Mouse (Mus musculus) adrenal gland, postnatal 25 days (tissue): ENCODE measurements around the gene Zfp592. TPM values are rescaled to one million over a fixed set of nuclear protein-coding genes. Genes with fewer than 3 reads are reported as not detected.

ENCODE experiments used
- DNase-seq: peaks from one replicate; pipeline ENCODE4 v3.0.0; 2021; ENCODE audit warnings: mixed read lengths
- total RNA-seq: library from RNA; stranded (reverse); gene quantifications from 2 replicates; pipeline ENCODE4 v1.2.3, GENCODE M21; 2021

The Zfp592 gene
- total RNA-seq, 1 experiment from 2014 or later, result 28.7 TPM

DNA sequence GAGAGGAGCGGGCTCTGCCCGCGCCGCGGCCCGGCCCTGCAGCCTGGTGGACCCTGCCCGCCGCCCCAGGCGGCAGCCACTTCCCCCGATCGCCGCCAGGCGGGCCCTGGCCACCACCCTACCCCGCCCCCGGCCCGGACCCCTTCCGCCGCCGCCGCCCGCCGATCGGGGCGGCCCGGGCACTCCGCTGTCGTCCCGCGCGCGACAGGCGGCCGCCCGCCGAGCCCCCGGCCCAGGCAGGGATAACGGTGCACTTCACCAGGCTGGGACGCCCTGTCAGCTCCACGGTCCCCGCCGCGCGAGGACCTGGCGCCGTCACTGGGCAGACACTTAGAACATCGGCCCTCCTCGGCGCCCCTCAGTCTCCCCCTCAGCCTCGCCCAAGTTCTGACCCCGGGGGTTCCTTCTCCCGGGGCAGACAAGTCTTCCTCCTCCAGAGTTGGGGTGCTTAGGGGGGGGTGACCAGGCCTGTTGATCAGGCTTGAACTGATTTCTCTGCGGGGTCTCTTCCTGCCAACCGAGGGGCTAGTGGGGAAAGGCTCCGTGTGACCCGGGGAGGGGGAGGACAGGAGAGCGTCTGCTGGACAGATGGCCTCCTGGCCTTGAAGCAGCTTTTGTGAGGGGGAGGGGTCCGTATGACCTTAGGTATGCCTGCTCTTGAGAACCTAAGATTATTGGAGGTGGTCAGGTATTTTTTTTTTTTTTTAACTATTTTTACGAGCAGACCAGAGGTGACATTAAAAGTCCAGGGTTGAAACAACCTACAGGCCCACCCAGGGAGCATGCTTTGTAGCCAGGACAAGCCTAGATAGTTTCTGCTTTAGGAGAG lies 567 bp downstream of the Zfp592 start:
- DNase-seq, result peak; percentile 13

DNA sequence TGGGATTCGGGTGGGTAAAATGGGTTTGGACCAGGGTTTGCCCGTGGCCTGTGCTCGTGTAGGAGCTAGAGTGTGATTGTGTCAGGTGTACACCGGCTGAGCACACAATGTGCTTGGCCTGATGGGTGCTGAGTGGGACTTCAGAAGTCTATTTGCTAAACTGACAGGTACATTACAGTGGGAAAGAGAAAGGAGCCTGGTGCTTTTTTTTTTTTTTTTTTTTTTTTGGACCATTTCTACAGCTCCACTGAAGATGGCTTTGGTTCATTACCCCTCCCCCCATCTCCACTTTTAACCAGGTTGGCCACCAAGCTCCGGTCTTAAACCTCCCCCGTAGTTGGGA lies 1.2 kb downstream of the Zfp592 start:
- no peak for DNase-seq

DNA sequence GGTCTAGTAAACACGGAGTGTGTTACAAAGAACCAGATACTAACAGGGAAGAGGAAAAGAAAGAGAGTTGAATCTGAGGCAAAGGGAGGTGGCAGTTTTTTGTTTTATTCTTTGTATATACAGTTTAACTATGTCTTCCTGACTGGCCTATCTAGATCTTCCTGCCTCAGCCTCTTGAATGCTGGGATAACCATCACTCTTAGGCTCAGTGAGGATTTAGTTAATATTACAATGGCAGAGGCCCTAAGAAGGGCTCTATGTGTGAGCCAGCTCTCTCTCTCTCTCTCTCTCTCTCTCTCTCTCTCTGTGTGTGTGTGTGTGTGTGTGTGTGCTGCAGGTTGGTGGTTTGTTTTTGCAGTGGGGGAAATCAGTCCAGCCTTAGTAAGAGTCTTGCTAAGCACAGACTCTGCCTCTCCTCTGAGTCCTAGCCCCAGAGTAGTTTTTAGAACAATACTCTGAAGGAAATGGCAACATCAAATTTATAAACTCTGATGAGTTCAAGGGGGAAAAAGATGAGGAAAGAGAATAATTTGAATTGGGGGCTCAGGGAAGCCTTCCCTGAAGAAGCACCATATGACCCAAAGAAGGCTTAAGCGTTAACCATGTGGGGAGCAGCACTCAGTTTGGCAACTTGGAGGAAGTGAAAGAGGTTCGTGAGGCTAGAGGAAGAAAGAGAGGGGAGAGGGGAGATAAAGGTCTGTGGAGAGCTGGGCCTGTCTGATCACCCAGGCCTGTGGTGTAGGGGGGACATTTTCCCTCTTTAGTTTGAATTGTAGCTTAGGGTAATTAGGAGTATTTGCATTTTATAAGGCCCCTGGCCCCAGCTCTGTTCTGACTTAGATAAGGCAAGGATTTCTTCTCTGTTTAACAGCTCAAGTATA lies 2.0 kb downstream of the Zfp592 start:
- DNase-seq, result no peak

DNA sequence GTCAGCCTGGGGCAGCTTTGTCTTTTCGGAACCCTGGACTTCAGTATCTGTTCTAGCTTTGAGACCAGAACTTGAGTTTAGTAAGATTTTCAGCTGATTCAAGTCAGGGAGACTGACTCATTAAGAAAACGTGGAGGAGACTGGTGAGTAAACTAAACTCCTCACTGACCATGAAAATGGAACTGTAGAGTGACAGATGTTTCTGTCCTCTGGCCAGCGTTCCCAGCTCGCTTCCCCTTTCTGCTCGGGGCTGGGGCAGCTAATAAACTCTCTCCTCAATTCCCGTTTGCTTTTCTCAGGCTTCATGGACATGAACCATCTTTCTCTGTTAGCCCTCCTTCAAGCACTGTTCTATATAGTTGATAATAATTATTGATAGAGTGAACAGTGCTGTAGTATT lies 4.3 kb downstream of the Zfp592 start:
- peak; percentile 21 for DNase-seq

DNA sequence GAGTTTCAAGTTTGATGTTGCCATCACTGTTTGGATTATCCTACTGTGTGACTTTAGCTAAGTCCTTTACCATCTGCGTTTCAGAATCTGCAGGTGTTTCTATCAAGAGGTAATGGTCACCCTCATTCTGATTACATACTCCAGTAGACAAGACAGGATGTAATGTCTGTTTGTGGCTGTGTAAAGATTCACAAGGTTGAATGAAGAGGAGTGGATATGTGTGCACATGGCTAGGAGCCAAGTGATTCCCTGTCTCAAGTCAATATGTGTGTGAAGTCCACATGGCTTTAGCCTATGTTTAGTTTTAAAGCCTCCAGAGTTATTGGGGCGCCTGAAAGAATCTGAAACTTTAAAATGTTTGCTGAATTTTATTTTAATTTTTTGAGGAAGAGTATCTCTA lies 6.1 kb downstream of the Zfp592 start:
- DNase-seq, result no peak

DNA sequence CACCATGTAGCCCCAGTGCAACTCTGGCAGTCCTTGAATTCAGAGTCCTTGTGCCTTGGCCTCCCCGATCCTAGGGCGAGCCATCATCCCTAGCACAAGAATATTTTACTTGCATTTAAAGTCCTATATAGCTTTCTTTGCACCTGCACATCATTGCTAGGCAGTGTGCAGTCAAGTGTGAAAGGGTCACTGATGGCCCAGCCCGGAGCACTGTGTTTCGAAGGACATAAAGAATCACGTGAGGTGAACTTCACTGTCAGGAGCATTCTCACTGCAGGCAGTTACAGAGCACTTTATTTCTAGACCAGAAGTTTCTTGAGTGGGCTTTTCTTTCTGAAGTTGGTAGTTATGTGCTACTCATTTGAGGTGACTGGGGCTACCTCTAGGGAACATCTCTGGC lies 8.4 kb downstream of the Zfp592 start:
- DNase-seq, result no peak

DNA sequence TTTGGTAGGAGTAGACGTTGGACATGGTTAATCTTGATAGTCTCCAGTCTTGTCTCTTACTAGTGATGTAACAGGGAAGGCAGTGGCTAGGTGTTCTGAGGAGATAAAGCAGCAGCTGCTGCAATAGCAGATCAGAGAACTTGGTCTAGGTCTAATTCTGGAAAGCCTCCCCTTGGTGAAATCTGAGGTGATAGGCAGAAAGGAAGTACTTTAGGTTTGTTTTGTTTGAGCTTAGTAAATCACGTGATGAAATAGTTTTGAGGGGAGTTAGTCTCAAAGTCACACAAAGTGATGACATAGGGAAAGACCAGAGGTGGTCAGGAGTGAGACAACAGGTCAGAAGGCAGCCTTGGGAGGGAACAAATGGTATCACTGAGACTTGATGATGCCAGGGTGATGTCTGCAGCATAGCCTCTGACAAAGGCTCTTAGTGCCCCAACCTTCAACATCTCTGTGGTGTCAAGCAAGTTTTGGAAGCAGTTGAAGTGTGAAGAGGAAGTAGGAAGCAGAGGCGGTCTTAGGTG lies 11.1 kb downstream of the Zfp592 start:
- no peak for DNase-seq

DNA sequence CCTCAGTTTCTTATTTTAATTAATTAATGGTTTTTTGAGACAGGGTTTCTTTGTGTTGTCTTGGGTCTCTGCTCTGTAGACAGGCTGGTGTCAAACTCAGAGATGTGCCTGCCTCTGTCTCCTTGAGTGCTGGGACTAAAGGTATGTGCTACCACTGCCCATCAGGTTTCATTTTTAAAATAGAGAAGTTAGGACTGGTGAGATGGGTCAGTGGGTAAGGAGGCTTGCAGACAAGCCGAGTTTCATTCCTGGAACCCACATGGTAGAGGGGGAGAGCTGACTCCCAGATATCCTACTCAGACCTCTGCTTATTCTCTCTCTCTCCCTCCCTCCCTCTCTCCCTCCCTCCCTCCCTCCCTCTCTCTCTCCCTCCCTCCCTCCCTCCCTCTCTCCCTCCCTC lies 12.5 kb downstream of the Zfp592 start:
- no peak for DNase-seq

DNA sequence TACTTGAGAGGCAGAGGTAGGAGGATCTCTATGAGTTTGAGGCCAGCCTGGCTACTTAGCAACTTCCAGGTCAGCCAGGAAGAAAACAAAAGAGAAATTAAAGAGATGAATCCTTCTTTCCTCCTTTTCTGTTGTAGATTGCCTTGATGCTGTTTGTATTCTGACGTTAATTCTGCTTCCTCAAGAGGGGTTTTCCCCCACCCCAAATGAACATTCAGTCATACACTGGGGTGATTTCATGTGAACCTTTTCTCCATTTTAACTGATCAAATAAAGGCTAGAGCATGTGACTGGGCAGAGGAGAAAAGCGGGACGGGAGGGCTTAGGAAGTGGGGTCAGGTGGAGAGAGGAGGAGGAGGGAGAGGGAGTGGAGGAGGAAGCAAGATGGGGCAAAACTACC lies 14.8 kb downstream of the Zfp592 start:
- DNase-seq, result no peak

DNA sequence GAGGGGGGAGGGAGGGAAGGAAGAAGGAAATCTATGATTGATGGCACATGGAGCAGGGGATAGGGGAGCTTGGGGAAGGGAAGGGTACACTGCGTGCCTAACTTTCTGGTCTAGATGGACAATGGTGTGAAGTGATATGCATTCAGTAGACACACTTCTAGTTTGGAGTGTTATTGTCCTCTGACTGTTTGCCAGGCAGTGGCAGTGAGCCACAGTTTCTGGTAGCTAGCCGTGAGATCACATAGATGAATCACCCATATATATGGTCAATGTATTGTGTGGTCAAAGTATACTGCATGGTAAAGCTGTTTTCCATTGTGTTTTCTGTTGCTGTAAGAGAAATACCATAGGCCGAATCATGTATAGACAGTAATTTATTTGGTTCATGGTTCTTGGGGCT lies 18.1 kb downstream of the Zfp592 start:
- DNase-seq, result no peak

DNA sequence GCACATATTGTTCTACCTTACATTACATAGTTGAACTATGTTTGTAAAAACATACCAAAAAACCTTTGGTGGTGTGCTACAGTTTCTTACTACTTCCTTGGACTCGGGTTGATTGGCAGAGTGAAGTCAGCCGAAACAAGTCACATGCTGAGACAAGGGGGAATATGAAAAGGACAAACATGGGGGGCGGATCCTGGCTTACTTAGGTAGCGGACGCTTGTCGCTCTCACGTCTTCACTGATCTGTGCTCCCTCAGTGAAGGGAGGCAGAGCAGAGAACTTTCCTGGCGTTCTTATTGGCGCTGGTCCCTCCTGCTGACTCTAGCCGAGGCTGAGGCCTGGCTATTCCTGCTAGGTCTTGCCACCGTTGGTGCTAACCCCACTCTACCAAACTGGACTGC lies 26.8 kb downstream of the Zfp592 start:
- no peak for DNase-seq

DNA sequence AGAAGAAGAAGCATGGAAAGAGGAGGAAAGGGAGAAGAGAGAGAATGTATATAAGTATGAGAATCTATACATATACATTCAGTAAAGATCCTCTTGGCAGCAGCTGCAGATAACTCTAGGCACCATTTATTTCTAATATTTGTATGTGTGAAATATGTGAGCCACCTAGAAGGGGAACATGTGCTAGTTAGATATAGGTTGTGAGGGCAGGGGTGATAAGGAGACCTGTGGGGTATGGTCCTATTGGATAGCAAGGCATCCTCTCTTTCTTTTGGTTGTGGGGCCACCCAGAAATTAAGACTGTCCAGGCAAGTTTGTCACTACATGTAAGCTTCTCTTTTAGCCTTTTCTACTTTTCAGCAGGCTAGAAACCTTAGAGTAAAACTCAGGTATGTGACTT lies 29.2 kb downstream of the Zfp592 start:
- DNase-seq, result no peak

DNA sequence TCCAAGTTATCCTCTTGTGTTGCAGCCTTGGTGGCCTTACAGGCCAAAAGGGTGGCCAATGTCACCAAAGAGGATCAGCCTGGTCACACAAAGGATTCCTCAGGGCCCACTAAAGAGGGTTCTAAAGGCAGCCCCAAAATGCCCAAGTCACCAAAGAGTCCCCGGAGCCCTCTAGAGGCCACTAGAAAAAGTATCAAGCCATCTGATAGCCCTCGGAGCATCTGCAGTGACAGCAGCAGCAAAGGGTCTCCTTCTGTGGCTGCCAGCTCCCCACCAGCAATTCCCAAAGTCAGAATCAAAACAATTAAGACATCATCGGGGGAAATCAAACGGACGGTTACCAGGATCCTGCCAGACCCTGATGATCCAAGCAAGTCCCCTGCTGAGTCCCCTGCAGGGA lies 30.6 kb downstream of the Zfp592 start:
- no peak for DNase-seq

DNA sequence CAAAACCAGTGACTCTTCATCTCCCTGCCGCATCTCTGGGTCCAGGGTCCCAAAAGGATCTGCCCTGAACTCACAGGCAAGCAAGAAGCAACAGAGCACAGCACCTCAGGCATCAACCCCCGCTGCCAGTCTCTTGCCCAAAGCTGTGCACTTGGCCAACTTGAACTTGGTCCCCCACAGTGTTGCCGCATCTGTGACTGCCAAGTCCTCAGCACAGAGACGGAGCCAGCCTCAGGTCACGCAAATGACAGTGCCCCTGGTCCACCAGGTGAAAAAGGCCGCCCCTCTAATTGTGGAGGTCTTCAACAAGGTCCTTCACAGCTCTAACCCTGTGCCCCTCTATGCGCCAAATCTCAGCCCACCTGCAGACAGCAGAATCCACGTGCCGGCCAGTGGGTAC lies 31.2 kb downstream of the Zfp592 start:
- no peak for DNase-seq

DNA sequence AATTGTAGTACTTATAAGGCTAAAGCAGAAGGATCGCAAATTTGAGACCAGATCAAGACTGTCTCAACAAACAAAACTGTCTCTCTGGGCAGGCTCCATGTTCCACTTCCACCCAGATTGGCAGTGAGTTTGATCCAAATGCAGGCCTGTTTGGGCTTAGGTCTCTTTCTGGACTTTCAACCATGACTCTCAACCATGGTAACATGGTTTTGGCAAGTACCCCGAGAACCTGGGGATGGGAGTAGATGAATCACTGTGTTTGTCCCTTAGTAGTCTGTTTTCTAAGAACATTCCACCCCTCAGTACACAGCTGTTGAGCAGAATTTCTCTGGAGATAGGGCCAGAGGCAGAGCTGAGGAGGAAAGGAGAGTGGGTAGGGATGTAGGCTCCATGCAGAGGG lies 32.3 kb downstream of the Zfp592 start:
- no peak for DNase-seq

DNA sequence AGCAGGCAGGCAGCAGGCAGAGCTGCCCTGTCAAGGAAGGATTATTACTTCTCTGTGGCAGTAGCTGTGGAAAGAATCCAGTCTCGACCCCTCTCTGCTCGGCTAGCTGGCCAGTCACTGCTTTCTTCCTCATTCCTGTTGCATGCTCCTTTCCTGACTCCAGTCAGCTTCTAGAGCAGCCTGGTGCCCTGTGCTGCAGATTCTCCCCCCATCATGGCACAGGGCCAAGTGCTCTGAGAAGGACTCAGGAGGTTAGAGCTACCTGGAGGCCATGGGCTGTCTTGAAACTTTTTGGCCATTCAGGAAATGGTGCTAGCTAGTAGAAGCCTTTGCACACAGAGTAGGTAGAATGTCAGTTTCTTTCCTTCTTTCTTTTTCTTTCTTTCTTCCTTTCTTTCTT lies 46.2 kb downstream of the Zfp592 start:
- no peak for DNase-seq

DNA sequence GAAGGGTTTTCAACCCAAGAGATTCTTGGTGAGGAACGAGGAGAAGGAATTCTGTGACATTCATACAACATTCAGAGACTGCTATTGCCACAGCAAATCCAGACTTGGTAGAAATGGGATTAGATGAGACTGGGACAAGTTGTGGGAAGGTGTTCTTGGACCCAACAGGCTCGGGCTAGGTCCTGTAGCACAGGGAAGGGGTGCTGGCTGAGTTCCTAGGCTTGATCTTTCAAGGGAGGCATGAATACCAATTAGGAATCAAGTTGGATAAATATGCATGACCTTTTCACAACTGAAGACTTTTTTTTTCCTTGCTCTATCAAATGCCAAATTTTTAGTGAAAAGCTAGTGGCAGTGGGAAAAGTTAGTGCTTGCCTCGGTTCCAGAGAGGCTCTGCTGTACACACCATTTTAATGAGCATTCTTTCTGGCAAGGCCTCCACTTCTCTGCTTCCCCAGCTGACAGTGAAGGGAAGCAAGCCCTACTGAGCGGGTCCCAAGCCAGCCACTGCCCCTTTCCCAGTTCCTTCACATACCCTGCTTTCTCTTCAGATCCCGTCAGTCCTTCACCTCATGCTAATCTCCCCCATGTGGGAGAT lies 49.6 kb downstream of the Zfp592 start:
- no peak for DNase-seq

DNA sequence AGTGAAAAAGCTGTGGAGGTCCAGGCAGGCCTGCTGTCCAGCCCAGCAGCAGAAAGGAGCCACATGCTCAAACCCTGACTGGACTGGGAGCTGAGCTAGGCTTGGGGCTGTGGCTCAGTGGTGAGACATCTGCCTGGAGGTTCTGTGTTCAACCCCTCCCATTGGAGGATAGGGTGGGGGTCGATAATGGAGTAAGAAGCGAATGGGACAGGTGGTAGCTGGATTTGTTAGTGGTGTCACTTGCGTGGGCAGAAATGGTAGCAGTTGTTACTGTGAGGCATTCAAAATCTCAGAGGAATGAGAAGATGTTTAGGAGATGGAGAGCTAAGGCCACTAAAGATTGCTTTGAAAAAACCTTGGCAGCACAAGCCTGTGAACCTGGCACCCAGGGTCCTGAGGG lies 54.4 kb downstream of the Zfp592 start:
- DNase-seq, result no peak

DNA sequence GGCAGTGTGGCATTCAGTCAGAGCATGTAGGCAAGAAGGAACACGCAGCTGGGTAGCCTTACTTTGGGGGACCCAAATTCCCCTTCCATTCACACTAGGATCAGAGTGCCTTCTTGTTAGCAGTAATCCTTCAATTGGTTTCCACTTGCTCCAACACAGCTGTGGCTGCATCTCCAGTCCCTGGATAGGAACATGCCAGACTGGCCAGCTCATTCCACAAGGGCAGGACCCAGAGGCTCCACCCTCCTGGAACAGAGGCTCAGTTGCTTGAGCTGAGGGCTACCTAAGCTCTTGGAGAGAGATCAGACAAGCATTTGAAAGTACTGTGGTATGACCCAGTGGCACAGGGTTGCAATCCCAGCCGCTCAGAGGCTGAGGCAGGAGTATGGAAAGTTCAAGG lies 55.0 kb downstream of the Zfp592 start:
- peak; percentile 43 for DNase-seq

DNA sequence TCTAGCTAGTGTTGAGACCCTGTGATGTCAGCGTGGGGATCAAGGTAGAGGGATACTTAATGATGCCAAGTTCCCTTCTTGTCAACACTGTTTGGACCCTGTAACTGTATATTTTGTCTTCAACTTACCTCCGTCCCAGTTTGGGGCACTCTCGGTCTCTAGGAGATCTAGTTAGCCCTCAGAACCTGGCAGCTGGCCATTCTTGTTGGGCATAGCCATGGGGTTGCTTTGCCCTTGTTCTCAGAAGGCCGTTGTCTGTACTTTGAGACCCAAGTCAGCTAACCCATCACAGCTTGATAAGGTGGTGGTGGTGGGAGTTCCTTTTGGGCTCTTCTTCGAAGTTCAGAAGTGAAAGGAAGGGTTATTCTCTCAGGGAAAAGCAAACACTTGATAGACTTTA lies 56.5 kb downstream of the Zfp592 start:
- no peak for DNase-seq

DNA sequence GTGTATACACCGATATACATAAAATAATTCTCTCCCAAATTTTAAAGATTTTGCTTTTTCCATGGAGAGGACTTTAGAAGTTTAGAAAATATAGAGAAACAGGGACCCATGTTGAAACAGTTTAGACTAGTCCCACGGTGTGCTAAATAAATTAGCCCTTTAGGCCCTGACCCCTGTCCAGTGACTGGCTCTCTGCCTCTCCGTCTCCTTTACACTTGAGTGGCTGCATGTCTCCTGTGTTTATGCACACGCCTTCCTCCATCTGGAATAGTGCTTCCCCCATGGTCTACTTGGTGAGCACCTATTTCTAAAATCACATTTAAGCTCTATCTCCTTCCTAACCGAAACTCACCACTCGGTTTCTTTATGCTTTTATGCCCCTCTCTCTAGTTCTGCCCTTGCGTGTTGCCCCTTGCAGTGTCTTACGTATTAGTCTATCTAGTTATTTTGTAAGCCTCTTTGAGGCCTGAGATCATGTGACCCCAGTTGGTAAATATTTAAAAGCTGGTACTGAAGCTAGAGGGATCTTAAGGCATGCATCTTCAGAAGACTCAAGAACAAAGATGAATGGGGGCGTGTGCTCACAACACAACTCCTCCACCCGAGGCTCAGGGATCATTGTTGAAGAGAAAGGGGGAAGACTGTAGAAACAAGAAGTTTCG lies 62.4 kb downstream of the Zfp592 start:
- no peak for DNase-seq

DNA sequence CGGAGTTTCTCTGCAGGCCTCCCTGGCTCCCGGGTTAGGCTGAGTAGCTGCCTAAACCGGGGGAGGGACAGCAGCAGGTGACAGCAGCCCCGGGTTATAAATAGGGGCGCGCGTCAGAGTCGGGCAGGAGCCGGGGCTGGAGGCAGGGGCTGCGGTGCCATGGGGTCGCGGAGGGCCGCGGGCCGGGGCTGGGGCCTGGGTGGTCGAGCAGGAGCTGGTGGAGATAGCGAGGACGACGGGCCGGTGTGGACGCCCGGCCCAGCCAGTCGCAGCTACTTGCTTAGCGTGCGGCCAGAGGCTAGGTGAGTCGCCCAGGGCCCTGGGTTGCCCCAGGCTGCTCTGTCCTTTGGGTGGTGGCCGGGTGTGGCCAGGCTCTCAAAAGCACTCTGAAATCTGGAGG lies 64.0 kb downstream of the Zfp592 start, which contains the start of gene Alpk3:
Gene Alpk3 (plus strand): TSS at position 130 of the 400 bp plus-strand sequence.
- no peak for DNase-seq
